Mouse (Mus musculus): ENCODE results near the gene Tex35. TPM values are rescaled to one million over a fixed set of nuclear protein-coding genes. Genes with fewer than 3 reads are reported as not detected.

Tex35 gene
- polyA plus RNA-seq, 1 experiment, result 0.78 TPM

DNA sequence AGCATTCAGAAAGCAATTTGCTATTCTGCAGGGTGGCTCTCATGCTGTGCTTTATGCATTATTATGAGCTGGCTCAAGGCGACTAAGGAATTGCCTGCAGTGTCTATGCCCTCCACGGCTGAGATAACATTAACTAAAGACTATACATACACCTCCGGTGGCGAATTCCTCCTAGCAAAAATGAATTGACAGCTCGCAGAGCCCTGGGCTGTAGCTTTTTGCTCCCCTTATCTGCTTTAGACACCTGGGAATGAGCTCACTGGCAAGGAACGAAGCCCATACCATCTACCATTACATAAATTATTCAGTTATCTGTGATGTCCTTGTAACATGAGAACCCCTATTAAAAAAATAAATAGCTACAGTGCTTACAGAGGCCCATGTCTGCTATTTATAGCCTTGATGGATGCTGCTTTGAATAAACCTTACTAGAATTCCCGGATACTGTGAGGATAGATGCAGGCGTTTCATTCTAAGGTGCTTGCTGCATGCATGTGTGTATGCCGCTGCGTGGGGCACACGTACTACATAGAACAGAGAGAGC, 53.1 kb downstream of the Tex35 start:
- DNase-seq (ENCODE audit: low read depth), result no peak

- DNase-seq (ENCODE audit: low read depth), result no peak
Observed at GRCm38 (mm10) chr1:157054659-157055058, 53.8 kb downstream of the Tex35 start.

- DNase-seq (ENCODE audit: low read depth), result no peak
Observed at GRCm38 (mm10) chr1:157049886-157050285, 58.6 kb downstream of the Tex35 start.

Other genes starting within 250 kb of the Tex35 start
- gene Ralgps2, start 169.1 kb downstream of the Tex35 start, polyA plus RNA-seq (2012; rRNA removed), result 10.0 and 10.3 TPM in 2 replicates

Measured in gonadal fat pad, adult 2 months (tissue).